Mouse (Mus musculus): Measurements from ENCODE around the gene Dnaja1.

Gene Dnaja1

GRCm38 (mm10) chr4:40757157-40757779 is 35.3 kb downstream of the Dnaja1 start:
- DNase-seq = peak; percentile 24 to 34

DNA sequence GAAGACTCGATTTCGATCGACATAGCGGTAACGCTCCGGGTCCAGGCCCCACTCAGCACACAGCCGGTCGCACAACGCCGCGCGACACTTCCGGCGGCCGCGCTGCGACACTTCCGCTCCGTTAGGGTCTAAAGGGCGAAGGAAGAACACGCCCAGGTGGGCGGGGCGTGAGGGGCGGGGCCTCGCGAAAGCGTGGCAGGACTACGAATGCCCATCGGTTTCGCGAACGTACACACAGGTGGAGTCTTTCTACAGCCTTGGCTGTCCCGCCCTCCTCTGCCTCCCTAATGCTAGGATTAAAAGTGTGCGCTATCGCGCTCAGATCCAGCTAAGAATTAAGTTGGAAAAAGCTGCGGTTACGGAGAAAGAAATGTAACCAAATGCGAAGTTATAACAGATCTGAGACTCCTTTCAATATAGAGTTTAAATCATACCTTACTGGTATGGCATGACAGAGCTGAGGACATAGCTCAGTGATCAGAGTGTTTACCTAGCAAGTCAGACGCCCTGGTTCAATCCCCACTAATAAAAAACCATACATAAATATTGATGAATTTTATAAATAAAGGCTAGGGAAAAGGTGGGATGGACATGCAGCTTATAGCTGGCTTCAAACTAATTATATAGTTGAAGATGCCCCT is 36.0 kb downstream of the Dnaja1 start, which contains the start of gene Smu1:
Smu1 (minus strand) TSS at position 144 of the 641 bp plus-strand sequence.
- DNase-seq = peak; percentile 99

DNA sequence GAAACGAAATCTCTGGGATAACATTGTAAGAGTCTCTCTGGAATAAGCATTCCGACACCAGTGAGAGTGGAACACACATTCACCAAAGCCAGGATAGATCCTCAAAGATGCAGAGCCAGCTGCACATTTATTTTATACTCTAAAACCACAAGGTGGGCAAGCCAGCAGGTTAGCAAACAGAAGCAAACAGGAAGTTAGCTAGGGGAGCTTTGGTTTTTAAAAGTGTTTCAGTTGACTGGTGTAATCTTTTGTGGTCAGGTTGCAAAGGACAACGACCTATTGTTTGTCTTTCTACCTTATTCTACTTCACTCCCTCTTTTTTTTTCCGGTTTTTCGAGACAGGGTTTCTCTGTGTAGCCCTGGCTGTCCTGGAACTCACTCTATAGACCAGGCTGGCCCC is 37.9 kb downstream of the Dnaja1 start:
- no peak for DNase-seq

GRCm38 (mm10) chr4:40774279-40775259 is 52.6 kb downstream of the Dnaja1 start:
- DNase-seq = peak; percentile 89 to 90

DNA sequence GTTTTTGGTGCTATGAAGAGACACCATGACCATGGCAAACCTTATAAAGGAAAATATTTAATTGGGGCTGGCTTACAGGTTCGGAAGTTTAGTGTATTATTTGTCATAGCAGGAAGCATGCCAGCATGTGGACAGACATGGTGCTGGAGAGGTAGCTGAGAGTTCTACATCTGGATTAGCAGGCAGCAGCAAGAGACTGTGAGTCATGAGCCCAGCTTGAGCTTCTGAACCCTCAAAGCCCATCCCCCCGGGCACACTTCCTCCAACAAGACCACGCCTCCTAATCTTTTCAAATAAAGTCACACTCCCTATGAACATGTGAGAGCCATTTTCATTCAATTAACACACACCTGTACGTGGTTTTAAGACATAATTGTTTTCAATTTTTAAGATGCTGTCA is 54.5 kb downstream of the Dnaja1 start:
- no peak for DNase-seq

DNA sequence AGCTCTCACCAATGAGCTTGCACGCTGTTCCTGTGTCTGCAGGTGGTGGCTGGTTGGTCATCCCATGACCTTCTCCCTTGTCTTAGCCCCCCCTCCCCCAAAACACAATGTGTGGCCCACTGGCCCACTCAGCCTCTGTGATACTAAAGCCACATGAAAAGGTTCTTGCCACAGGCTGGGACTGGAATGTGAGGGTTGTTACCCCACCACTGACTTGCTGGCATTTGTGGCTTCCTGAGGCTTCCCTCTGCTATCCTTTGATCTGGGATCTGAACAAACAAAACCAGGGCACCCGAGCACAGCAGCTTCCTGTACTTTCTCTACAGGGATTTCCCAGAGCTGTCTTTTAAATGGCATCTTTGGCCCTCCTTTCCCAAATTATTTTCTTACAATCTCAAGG is 55.2 kb downstream of the Dnaja1 start:
- DNase-seq = no peak

DNA sequence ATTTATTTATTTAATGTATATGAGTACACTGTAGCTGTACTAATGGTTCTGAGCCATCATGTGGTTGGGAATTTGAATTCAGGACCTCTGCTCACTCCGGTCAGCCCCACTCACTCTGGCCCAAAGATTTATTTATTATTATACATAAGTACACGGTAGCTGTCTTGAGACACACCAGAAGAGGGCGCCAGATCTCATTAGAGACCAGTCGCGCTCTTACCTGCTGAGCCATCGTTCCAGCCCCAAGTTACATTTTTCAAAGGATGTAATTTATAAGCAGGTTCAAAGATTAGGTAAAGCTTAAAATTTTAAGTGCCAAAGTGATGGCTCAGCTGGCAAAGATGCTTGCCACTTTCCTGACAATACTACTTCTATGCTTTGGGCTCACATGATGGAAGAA is 56.7 kb downstream of the Dnaja1 start:
- peak; percentile 30 to 32 for DNase-seq

DNA sequence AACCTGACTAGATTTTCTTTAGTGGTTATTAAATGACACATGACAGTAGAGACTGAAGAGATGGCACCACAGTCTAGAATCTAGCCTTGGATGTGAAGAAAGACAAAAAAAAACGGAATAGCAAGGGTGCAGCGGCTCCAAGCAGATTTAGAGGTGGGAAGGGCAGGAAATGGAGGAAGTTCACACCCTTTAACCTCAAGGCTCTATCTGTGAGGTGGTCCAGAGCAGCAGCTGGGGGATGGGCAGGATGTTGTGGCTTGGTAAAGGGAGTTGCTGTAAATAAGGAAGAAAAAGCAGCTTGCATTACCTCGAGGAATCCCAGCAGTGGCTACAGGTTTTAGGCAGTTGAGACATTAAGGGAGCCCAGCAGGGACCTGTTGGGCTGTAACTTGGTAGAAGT is 59.2 kb downstream of the Dnaja1 start:
- DNase-seq = no peak

- no peak for DNase-seq
These were observed 60.0 kb downstream of the Dnaja1 start for GRCm38 (mm10) chr4:40781797-40782495.

DNA sequence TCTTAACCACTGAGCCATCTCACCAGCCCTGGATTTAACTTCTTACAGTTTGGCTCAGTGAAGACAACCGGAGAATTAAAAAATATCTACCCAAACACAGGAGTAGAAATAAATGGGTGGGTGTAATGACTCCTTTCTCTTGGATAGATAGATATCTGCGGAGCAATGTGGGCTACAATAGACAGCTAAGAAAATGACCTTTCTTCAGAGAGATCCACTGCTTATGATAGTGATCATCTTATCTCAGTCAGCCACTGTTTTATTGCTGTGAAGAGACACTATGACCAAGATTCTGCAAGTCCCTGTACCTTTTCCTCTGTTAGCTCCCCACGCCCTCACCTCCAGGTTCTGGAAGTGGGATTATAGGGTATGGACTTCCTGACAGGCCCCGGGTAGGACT is 61.1 kb downstream of the Dnaja1 start:
- DNase-seq = no peak

GRCm38 (mm10) chr4:40784556-40785169 is 62.7 kb downstream of the Dnaja1 start:
- peak; percentile 34 to 46 for DNase-seq

DNA sequence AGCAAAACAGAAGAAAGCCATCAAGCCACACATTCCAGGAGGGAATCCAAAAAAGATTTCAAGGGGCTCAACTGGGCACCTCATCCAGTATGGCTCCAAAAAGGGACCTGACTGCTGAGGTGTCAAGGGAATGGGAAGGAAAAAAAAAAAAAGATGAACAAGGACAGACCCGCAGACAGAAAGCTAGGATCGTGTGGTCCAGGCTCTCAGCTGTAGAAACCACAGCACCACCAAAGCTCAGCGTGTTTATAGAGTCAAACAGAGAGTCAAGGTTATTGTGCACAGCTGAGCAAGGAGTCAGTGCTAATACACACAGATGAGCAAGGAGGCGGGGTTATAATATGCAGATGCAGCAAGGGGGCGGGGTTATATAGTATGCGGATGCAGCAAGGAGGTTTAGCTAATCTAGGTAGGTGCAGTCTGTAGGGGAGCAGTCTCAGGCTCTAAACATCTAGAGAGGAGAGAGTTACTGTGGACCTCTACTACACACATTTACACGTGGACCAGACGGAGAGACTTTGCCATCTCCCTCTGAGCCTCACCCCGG is 63.7 kb downstream of the Dnaja1 start:
- DNase-seq = no peak

DNA sequence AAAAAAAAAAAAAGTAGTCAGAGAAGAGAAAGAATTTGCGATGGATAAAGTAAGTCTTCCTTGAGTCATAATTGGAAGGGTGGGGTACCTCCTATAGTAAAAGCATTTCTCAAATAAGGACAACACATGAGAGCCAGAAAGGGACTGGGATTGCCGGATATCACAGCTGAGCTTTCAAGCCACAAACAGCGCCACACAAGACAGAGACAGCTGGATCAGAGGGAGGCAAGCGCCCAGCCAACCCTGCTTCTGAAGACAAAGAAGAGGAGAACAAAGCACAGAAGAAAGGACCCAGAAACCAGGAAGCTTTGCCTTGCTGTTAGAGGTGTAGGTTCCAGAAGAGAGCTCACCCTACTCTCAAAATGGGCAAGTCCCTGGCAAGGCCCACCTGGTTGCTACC is 64.6 kb downstream of the Dnaja1 start:
- DNase-seq = no peak
